Mouse (Mus musculus): ENCODE measurements around the gene Hspa2. TPM values are rescaled to one million over a fixed set of nuclear protein-coding genes. Genes with fewer than 3 reads are reported as not detected.

Hspa2 gene
- polyA plus RNA-seq, 1 experiment from 2014 or later: 18.8 TPM

DNA sequence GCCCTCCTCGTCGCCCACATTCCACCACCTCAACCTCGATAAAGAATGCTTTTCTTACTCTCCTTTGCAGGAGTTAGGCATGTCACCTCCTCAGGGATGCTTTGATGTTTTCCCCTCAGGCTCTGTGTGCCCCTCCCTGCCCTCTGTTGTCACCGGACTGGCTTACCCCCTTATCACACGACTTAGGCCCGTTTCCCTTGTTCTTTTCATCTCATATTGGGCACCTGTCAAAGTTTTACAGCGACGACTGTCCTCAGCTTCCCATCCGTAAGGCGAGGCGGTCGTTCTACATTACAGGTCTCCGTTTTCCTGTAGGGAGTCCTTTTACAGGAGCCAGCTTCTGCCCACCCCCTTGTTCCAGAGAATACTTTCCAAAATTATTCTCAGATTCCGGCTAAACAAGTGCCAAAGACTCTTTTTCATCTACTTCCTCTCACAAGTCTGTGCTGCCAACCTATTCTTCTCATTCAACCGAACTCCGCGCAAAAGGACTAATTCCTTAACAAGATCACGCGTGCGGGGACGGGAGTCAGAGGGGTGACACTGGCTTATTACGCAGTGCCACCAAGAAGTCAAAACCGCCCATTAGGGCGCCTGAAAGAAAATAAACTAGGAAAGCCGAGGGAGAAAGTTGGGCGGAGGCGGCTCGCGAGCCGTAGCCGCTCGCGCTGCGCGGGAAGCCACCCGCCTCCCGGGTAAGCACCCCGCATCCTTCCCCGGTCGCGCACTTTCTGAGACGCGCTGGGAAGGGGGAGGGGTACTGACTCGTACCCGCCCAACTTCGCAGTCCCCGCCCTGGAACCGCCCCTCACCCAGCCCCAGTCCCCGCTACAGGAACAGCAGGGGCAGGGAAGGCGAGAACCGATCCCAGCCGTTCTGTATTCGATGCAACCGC is 738 bp upstream of the Hspa2 start:
- WGBS: 3% methylated on average over 52 of the region's 54 CpGs
- peak overlapping the region; percentile 95 for H3K27ac ChIP-seq (replicated peaks)
- peak; percentile 84 for ATAC-seq (ENCODE audit: low FRiP score, low TSS enrichment)
- no peak for DNase-seq (ENCODE audit: low spot score)
- peak overlapping the region; percentile 58 for H3K4me3 ChIP-seq (ENCODE audit: low read depth, low read length)
- peaks cover 2% of the 10 kb centered on the region; the same call in 1 of the 2 replicates for H3K27me3 ChIP-seq (ENCODE audit: control insufficient read depth, insufficient read depth, low read length)
- peak overlapping the region; percentile 73 for H3K9ac ChIP-seq (ENCODE audit: low read length)
- H3K9me3 ChIP-seq (ENCODE audit: control insufficient read depth, low read length): no peaks in the 10 kb centered on the region
- H3K36me3 ChIP-seq (ENCODE audit: control insufficient read depth, insufficient read depth, low read length): no peaks in the 10 kb centered on the region
- peak overlapping the region; percentile 80 for H3K4me2 ChIP-seq (replicated peaks; ENCODE audit: low read depth)
- no peak for TF ChIP-seq CTCF (IDR thresholded peaks at IDR 0.05; ENCODE audit: low read depth)
- no peak for TF ChIP-seq EP300 (optimal IDR thresholded peaks at IDR 0.05)
- peaks cover 2% of the 10 kb centered on the region; the same call in 1 of the 2 replicates for H3K4me1 ChIP-seq (replicated peaks; ENCODE audit: control insufficient read depth, insufficient read depth)

DNA sequence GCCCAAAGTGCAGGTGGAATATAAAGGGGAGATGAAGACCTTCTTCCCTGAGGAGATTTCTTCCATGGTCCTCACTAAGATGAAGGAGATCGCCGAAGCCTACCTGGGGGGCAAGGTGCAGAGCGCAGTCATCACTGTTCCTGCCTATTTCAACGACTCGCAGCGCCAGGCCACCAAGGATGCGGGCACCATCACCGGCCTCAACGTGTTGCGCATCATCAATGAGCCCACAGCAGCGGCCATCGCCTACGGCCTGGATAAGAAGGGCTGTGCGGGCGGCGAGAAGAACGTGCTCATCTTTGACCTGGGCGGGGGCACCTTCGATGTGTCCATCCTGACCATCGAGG is 833 bp downstream of the Hspa2 start:
- H3K27ac ChIP-seq (replicated peaks): no peak overlapping the region
- no peak for ATAC-seq (ENCODE audit: low FRiP score, low TSS enrichment)
- no peaks in the 10 kb centered on the region for H3K36me3 ChIP-seq (ENCODE audit: control insufficient read depth, insufficient read depth, low read length)
- no peak for DNase-seq (ENCODE audit: low spot score)
- no peak for TF ChIP-seq CTCF (IDR thresholded peaks at IDR 0.05; ENCODE audit: low read depth)
- no peak for TF ChIP-seq EP300 (optimal IDR thresholded peaks at IDR 0.05)
- peak overlapping the region; percentile 58 for H3K4me3 ChIP-seq (ENCODE audit: low read depth, low read length)
- H3K9ac ChIP-seq (ENCODE audit: low read length): 0 out of 2 replicates have a peak overlapping the region, but pooled peaks have one; percentile 38
- H3K9me3 ChIP-seq (ENCODE audit: control insufficient read depth, low read length): no peaks in the 10 kb centered on the region
- H3K4me1 ChIP-seq (replicated peaks; ENCODE audit: control insufficient read depth, insufficient read depth): peaks cover 2% of the 10 kb centered on the region; the same call in 1 of the 2 replicates
- H3K4me2 ChIP-seq (replicated peaks; ENCODE audit: low read depth): peak overlapping the region; percentile 80
- WGBS: 10% methylated on average over 20 of the region's 20 CpGs
- peaks cover 2% of the 10 kb centered on the region; the same call in 1 of the 2 replicates for H3K27me3 ChIP-seq (ENCODE audit: control insufficient read depth, insufficient read depth, low read length)

DNA sequence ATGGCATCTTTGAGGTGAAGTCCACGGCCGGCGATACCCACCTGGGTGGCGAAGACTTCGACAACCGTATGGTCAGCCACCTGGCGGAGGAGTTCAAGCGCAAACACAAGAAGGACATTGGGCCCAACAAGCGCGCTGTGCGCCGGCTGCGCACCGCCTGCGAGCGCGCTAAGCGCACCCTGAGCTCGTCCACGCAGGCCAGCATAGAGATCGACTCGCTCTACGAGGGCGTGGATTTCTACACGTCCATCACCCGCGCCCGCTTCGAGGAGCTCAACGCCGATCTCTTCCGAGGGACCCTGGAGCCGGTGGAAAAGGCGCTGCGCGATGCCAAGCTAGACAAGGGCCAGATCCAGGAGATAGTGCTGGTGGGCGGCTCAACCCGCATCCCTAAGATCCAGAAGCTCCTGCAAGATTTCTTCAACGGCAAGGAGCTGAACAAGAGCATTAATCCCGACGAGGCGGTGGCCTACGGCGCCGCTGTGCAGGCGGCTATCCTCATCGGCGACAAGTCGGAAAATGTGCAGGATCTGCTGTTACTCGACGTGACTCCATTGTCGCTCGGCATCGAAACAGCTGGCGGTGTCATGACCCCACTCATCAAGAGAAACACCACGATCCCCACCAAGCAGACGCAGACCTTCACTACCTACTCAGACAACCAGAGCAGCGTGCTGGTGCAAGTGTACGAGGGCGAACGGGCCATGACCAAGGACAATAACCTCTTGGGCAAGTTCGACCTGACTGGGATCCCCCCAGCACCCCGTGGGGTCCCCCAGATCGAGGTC is 1.4 kb downstream of the Hspa2 start:
- peaks cover 2% of the 10 kb centered on the region; the same call in 1 of the 2 replicates for H3K27me3 ChIP-seq (ENCODE audit: control insufficient read depth, insufficient read depth, low read length)
- H3K9me3 ChIP-seq (ENCODE audit: control insufficient read depth, low read length): no peaks in the 10 kb centered on the region
- peak overlapping the region; percentile 80 for H3K4me2 ChIP-seq (replicated peaks; ENCODE audit: low read depth)
- peak overlapping the region; percentile 58 for H3K4me3 ChIP-seq (ENCODE audit: low read depth, low read length)
- 6% methylated on average over 64 of the region's 64 CpGs for WGBS
- no peak overlapping the region for H3K27ac ChIP-seq (replicated peaks)
- peaks cover 2% of the 10 kb centered on the region; the same call in 1 of the 2 replicates for H3K4me1 ChIP-seq (replicated peaks; ENCODE audit: control insufficient read depth, insufficient read depth)
- TF ChIP-seq CTCF (IDR thresholded peaks at IDR 0.05; ENCODE audit: low read depth) (peak; percentile 32), EP300 (optimal IDR thresholded peaks at IDR 0.05) (no peak)
- peak; percentile 47 for DNase-seq (ENCODE audit: low spot score)
- ATAC-seq (ENCODE audit: low FRiP score, low TSS enrichment): no peak; the same call in 1 of the 2 replicates
- no peaks in the 10 kb centered on the region for H3K36me3 ChIP-seq (ENCODE audit: control insufficient read depth, insufficient read depth, low read length)
- H3K9ac ChIP-seq (ENCODE audit: low read length): peak overlapping the region; percentile 27; the same call in 1 of the 2 replicates

DNA sequence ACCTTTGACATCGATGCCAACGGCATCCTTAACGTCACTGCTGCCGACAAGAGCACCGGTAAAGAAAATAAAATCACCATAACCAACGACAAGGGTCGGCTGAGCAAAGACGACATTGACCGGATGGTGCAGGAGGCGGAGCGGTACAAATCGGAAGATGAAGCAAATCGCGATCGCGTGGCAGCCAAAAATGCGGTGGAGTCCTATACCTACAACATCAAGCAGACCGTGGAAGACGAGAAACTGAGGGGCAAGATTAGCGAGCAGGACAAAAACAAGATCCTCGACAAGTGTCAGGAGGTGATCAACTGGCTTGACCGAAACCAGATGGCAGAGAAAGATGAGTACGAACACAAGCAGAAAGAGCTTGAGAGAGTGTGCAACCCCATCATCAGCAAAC is 2.0 kb downstream of the Hspa2 start:
- Histone ChIP-seq H3K4me1 (replicated peaks; ENCODE audit: control insufficient read depth, insufficient read depth) (peaks cover 2% of the 10 kb centered on the region; the same call in 1 of the 2 replicates), H3K4me3 (ENCODE audit: low read depth, low read length) (peak overlapping the region; percentile 58), H3K27me3 (ENCODE audit: control insufficient read depth, insufficient read depth, low read length) (peaks cover 2% of the 10 kb centered on the region; the same call in 1 of the 2 replicates), H3K9me3 (ENCODE audit: control insufficient read depth, low read length) (no peaks in the 10 kb centered on the region), H3K4me2 (replicated peaks; ENCODE audit: low read depth) (peak overlapping the region; percentile 80), H3K9ac (ENCODE audit: low read length) (no peak overlapping the region), H3K27ac (replicated peaks) (no peak overlapping the region), H3K36me3 (ENCODE audit: control insufficient read depth, insufficient read depth, low read length) (no peaks in the 10 kb centered on the region)
- ATAC-seq (ENCODE audit: low FRiP score, low TSS enrichment) (no peak), DNase-seq (ENCODE audit: low spot score) (no peak)
- TF ChIP-seq CTCF (IDR thresholded peaks at IDR 0.05; ENCODE audit: low read depth): no peak
- TF ChIP-seq EP300 (optimal IDR thresholded peaks at IDR 0.05): no peak
- WGBS: 10% methylated on average over 23 of the region's 23 CpGs

DNA sequence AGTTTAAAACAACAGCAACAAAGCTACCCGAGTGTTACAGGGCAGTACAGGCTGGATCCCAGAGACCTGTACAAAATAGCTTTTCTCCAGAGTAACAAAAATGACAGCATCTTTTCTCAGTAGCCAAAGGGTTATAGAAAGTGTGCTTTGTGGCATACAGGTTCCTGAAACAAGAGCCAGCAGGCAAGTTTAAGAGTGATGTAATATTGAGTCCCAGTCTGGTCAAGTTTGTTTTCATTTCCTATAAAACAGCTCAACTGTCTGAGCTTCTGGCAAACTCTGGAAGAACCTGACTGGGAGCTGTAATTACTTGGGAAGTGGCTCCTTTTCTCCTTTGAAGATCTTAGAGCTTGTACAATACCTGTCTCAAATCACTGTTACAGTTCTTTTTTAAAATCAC is 3.2 kb downstream of the Hspa2 start:
- H3K9me3 ChIP-seq (ENCODE audit: control insufficient read depth, low read length): no peaks in the 10 kb centered on the region
- ATAC-seq (ENCODE audit: low FRiP score, low TSS enrichment): no peak
- H3K27ac ChIP-seq (replicated peaks): no peak overlapping the region
- 74% methylated on average over 1 of the region's 1 CpGs for WGBS
- H3K4me3 ChIP-seq (ENCODE audit: low read depth, low read length): no peak overlapping the region
- TF ChIP-seq CTCF (IDR thresholded peaks at IDR 0.05; ENCODE audit: low read depth): no peak
- no peak for TF ChIP-seq EP300 (optimal IDR thresholded peaks at IDR 0.05)
- H3K27me3 ChIP-seq (ENCODE audit: control insufficient read depth, insufficient read depth, low read length): peaks cover 2% of the 10 kb centered on the region; the same call in 1 of the 2 replicates
- H3K4me2 ChIP-seq (replicated peaks; ENCODE audit: low read depth): no peak overlapping the region
- H3K36me3 ChIP-seq (ENCODE audit: control insufficient read depth, insufficient read depth, low read length): no peaks in the 10 kb centered on the region
- H3K9ac ChIP-seq (ENCODE audit: low read length): no peak overlapping the region
- DNase-seq (ENCODE audit: low spot score): no peak
- peaks cover 2% of the 10 kb centered on the region; the same call in 1 of the 2 replicates for H3K4me1 ChIP-seq (replicated peaks; ENCODE audit: control insufficient read depth, insufficient read depth)

Data from stomach, postnatal 0 days (tissue).